Mouse (Mus musculus) CH12F3 (cell line): ENCODE measurements around the gene Tmc4.

Source experiments
- in situ Hi-C: fragments of 300-500 bp; cut with MboI; formaldehyde crosslinking; loops from 2 replicates; pipeline ENCODE4 v1.14.3; 2020; ENCODE audit warnings: low sequenced_read_pairs

The Tmc4 gene

GRCm38 (mm10) chr7:3692987-3693808 lies 15.8 kb upstream of the Tmc4 start, which contains the start of gene Mboat7:
Gene Mboat7 (minus strand): TSS chr7:3693523.
- in situ Hi-C loops, result no loop called here

DNA sequence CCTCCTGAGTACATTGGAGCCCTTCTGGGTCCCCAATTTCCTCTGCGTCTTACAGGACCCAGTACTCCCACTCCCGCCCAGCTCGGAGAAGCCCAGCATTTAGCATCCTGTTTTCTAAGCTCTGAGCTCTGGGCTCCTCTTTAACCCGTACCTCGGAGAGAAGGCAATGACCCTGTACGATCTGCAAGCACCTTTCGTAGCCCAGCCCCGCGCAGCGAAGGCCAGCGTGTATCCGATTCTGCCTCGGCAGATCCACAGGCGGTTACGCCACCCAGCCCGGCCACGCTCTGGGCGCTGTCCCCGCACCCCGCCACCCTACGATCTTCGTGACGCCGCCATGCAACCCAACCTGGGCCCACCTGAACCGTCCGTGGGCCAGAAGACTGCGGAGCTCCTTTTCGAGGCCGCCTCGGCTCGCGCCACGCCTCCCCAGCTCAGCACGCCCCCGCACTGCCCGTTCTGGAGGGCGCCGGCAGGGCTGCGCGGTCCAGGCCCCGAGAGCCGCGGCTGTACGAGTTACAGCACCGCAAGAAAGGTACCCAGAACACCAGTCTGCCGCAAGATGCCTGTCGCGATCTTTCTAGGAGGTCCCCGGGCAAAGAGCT lies 15.1 kb upstream of the Tmc4 start, which contains the start of gene Tsen34:
Gene Tsen34 (plus strand): TSS at position 482 of the 605 bp plus-strand sequence.
- in situ Hi-C loops, result no loop called here

DNA sequence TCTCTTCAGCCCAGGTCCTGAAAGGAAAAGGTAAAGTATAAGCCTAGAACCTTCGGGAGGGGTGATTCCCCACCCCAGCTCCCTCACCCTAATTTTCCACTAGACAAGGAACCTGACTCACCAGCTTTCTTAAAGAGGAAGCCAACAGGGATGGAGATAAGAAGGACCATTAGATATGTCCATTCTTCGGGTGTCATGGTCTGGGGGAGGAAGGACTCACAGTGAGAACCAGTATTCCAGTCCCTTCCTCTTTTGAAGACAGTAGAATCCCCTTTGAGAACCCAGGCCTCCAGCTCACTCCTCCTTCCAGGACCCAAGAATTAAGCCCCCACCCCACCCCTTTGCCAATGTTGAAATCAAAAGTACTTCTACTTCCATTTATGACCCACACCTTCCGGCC lies 14.6 kb upstream of the Tmc4 start:
- in situ Hi-C loops, result no loop called here

DNA sequence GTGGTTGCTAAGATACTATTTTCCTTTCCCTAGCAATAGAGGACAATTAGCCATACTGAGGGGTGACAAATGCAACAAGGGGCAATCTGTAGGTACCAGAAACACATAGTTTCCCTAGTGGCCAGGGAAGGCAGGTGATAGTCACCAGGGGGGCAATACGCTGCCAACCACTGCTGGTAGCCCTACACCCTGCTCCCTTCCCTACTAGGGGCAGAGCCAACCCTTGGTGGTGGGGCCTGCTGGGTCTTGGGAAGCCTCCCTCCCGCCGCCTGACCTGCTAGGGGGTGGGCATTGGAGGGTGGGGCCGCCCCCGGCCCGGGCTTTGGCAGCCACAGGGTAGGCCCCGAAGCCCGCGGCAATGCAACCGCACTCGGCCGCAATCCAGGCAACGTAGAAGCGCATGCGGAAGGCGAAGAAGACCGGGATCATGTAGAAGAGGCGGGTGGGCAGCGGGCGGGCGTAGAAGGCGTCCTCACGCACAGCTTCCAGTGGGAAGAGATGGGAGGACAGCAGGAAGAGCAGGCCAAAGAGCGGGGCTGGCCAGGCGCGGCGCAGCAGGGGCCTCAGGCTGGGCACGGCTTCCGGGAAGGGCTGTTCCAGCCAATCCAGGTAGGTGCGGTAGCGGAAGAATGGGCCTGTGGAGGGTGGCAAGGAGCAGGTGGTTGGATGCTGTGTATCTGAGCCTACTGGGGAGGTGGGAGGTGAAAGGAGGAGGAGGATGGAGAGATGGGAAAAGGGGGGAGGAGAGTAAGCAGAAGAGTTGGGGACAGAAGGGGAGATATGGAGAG lies 8.2 kb upstream of the Tmc4 start:
- in situ Hi-C loops, result no loop called here

- in situ Hi-C loops, result no loop called here
Measured at GRCm38 (mm10) chr7:3684698-3685097, 7.3 kb upstream of the Tmc4 start.

- in situ Hi-C loops, result no loop called here
Measured at GRCm38 (mm10) chr7:3683908-3684550, 6.7 kb upstream of the Tmc4 start.

- in situ Hi-C loops, result no loop called here
Measured at GRCm38 (mm10) chr7:3676371-3676770, 982 bp downstream of the Tmc4 start.

GRCm38 (mm10) chr7:3675228-3675548 lies 2.2 kb downstream of the Tmc4 start:
- in situ Hi-C loops, result no loop called here

- in situ Hi-C loops, result no loop called here
Measured at GRCm38 (mm10) chr7:3674507-3675227, 2.7 kb downstream of the Tmc4 start.

GRCm38 (mm10) chr7:3666921-3667391 lies 10.4 kb downstream of the Tmc4 start:
- in situ Hi-C loops, result no loop called here

DNA sequence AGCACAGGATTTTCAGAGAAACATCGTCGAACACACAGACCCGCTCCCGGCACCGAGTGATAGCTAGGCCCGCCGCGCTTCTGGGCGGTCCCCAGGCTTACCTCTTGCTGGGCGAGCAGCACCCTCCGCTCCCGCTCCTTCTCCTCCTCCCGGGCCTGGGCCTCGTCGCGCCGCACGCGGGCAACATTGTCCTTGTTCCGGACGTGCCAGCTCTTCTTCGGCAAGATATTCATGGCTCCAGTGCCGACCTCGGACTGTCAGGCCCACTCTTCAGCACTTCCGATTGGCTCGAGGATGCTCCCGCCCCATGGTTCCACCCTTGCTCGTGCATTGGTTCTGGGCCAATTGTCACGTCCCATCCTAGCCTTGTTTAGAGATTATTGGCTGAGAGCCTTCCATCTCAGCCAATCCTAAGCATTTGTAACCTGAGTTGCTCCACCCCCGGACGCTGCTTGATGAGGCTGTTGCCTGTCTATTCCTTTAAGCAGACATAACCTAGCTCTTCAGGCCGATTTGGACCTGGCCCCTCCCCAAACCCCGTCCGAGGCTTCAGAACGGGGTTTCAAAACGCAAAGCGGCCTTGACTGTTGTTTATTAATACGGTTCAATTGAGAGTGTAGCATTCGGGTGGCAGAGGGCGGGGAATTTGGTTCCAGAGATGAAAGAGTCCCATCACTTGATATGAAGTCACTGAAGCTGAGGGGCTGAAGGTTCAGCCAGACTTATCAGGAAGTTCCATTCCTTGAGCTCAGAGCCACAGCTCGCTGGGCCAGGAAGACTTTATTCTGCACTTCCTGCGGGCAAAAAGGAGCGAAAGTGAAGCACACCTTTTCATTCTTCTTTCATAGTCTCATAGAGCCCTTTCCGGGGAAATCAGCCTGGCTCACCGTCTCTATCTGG lies 11.9 kb downstream of the Tmc4 start, which contains the start of gene Leng1:
Gene Leng1 (minus strand): TSS at position 626 of the 900 bp plus-strand sequence.
- in situ Hi-C loops, result no loop called here

GRCm38 (mm10) chr7:3664524-3665214 lies 12.7 kb downstream of the Tmc4 start:
- in situ Hi-C loops, result no loop called here

GRCm38 (mm10) chr7:3658578-3658977 lies 18.8 kb downstream of the Tmc4 start:
- in situ Hi-C loops, result no loop called here

DNA sequence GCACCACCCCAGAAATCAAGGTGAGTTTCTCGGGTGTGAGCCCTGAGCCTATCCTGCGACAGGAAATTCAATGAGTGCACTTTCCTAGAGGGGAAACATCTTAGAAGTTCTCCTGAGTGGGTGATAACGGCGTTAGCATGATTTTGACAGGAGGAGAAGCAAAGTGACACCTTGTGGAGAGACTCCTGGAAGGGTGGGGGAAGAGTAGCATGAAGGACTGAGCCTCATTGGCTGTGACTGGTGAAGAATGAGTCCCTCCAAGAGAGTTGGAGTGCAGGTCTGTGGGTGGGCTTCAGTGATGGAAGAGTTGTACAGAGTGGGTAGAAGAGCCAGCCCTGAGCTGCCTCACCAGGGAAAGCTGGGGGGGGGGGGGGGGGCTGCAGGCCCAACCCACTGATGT lies 20.4 kb downstream of the Tmc4 start:
- in situ Hi-C loops, result no loop called here

GRCm38 (mm10) chr7:3646641-3647040 lies 30.7 kb downstream of the Tmc4 start:
- in situ Hi-C loops, result no loop called here

GRCm38 (mm10) chr7:3646188-3646587 lies 31.2 kb downstream of the Tmc4 start:
- in situ Hi-C loops, result no loop called here

GRCm38 (mm10) chr7:3645488-3646025 lies 31.8 kb downstream of the Tmc4 start:
- in situ Hi-C loops, result no loop called here

DNA sequence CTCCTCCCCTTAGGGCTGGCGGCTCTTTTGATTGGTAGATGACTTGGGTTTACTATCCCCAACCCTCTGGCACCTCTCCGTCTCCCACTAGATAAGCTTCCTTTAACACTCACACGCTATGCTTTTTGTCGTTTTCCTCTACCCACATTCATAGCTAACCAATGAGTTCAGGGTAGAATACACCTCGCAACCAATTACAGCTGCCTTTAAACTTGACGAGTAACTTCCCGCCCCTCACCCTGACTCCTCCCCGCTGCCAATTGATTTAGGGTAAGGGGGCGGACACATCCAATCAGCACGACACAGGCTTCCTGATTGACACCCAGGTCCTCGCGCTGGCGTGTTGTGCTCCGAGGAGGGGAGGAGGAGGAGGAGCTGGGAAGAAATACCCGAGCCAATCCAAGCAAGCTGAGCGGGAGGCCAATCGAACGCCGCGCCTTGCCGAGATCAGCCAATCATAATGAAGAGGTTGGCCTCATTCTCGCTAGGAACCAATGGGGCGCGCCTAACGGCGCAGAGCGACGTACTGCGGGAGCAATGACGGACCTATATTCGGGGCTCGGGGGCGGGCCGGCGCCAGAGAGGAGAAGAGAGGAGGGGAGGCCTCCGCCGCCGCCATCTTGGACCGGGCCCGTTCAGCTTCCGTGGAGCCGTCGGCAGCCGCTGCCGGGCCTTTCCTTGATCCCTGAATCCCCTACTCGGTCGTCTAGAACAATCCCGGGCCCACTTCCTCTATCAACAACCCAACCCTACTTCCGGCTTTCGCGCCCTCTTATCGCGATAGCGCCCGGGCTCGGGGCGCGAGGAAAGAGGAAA lies 32.5 kb downstream of the Tmc4 start, which contains the start of gene Cnot3:
Gene Cnot3 (plus strand): TSS at position 597 of the 816 bp plus-strand sequence.
- in situ Hi-C loops, result no loop called here
